Mouse (Mus musculus) hindbrain, embryonic 10.5 days (tissue): ENCODE measurements around the gene Stx6. TPM values are rescaled to one million over a fixed set of nuclear protein-coding genes. Genes with fewer than 3 reads are reported as not detected.
"Not testable (repeated sequence)": the region's sequence is repeated elsewhere in the genome, so short reads cannot be mapped to it uniquely, and the experiment has no call there.

Experiments
- DNase-seq: peaks from one replicate; pipeline ENCODE4 v3.0.0-alpha.2; 2017; ENCODE audit warnings: low spot score
- H3K27ac ChIP-seq: fragments of 300-500 bp; sonication (generic); 2 replicates; pipeline ENCODE4 v1.5.1; 2016; ENCODE audit warnings: mild to moderate bottlenecking, moderate library complexity
- H3K27me3 ChIP-seq: fragments of 300-500 bp; sonication (generic); 2 replicates; pipeline ENCODE4 v1.6.1; 2016; ENCODE audit warnings: mild to moderate bottlenecking; ENCODE audit not compliant: poor library complexity, insufficient read depth, severe bottlenecking
- H3K36me3 ChIP-seq: fragments of 300-500 bp; sonication (generic); 2 replicates; pipeline ENCODE4 v1.6.1; 2016; ENCODE audit warnings: mild to moderate bottlenecking, moderate library complexity
- H3K4me1 ChIP-seq: fragments of 300-500 bp; sonication (generic); replicated peaks from 2 replicates; pipeline ENCODE4 v1.6.1; 2016; ENCODE audit warnings: mild to moderate bottlenecking
- H3K4me3 ChIP-seq: fragments of 300-500 bp; sonication (generic); 2 replicates; pipeline ENCODE4 v1.5.1; 2016; ENCODE audit warnings: mild to moderate bottlenecking, moderate library complexity
- H3K9me3 ChIP-seq: fragments of 300-500 bp; sonication (generic); 2 replicates; pipeline ENCODE4 v1.6.1; 2016; ENCODE audit warnings: mild to moderate bottlenecking, moderate library complexity
- WGBS: fragments of 180-500 bp; shearing (Covaris S2); methylation state at CpG from one replicate; pipeline ENCODE4 v1.1.7; 2016; 5-methylcytosine and 5-hydroxymethylcytosine counted together
- polyA plus RNA-seq: library from polyadenylated mRNA; unstranded; fragments of >200 nt; fragmentation: Nextera tagmentation; extraction: Ambion mirVana; gene quantifications from 2 replicates; pipeline ENCODE4 v1.2.1, GENCODE M21; 2016

Gene Stx6
- polyA plus RNA-seq, 1 experiment from 2014 or later, result 101 TPM

GRCm38 (mm10) chr1:155173644-155174016, 15.1 kb downstream of the Stx6 start:
- DNase-seq, H3K27ac ChIP-seq, H3K9me3 ChIP-seq, H3K4me1 ChIP-seq, H3K27me3 ChIP-seq, H3K4me3 ChIP-seq: not testable (repeated sequence)
- WGBS, result 82% methylated on average over 1 of the region's 1 CpGs
- peaks cover 47% of the 10 kb centered on the region for H3K36me3 ChIP-seq

DNA sequence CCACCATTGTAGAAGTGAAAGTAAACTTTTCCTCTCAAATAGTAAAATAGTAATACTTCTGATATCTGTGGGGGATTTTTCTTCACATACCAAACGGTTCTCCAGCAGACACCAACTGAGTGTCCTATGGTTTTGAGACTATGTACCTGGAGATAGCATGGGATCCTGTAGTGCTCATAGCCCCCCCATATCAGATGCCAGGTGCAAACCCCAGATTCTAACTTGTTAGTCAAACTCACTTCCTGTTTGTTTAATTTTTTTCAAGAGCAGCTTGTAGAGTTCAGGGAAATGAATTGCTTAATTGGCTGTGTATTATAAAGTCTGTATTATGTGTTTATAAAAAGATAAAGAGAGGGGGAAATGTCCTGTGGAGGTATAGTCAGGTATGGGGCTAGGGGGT, 15.9 kb downstream of the Stx6 start:
- no peak overlapping the region for H3K27ac ChIP-seq
- H3K4me3 ChIP-seq, result no peak overlapping the region
- no peak for DNase-seq
- no peaks in the 10 kb centered on the region for H3K9me3 ChIP-seq
- WGBS, result 89% methylated on average over 1 of the region's 1 CpGs
- 0 out of 2 replicates have a peak, but pooled peaks cover 3% of the 10 kb centered on the region for H3K4me1 ChIP-seq
- H3K36me3 ChIP-seq, result peaks cover 55% of the 10 kb centered on the region
- no peaks in the 10 kb centered on the region for H3K27me3 ChIP-seq

GRCm38 (mm10) chr1:155178192-155178924, 19.8 kb downstream of the Stx6 start:
- DNase-seq, result no peak
- Histone ChIP-seq H3K9me3 (no peaks in the 10 kb centered on the region), H3K36me3 (peaks cover 92% of the 10 kb centered on the region)

GRCm38 (mm10) chr1:155184191-155184590, 25.7 kb downstream of the Stx6 start:
- no peak for DNase-seq
- WGBS, result 94% methylated on average over 3 of the region's 3 CpGs
- Histone ChIP-seq H3K9me3 (no peaks in the 10 kb centered on the region), H3K27ac (no peak overlapping the region), H3K27me3 (no peaks in the 10 kb centered on the region), H3K4me3 (no peak overlapping the region), H3K4me1 (no peaks in the 10 kb centered on the region), H3K36me3 (peaks cover 83% of the 10 kb centered on the region)

More at GRCm38 (mm10) chr1:155178192-155178924, 19.8 kb downstream of the Stx6 start:
- Histone ChIP-seq H3K4me3 (no peak overlapping the region), H3K27ac (no peak overlapping the region), H3K4me1 (no peaks in the 10 kb centered on the region), H3K27me3 (no peaks in the 10 kb centered on the region)
- WGBS, result 84% methylated on average over 2 of the region's 2 CpGs

- Histone ChIP-seq H3K27ac (no peak overlapping the region), H3K9me3 (no peaks in the 10 kb centered on the region), H3K27me3 (no peaks in the 10 kb centered on the region), H3K4me1 (no peaks in the 10 kb centered on the region), H3K36me3 (peaks cover 84% of the 10 kb centered on the region), H3K4me3 (no peak overlapping the region)
- 95% methylated on average over 4 of the region's 4 CpGs for WGBS
- no peak for DNase-seq
Measured at GRCm38 (mm10) chr1:155188656-155189055, 30.1 kb downstream of the Stx6 start.

DNA sequence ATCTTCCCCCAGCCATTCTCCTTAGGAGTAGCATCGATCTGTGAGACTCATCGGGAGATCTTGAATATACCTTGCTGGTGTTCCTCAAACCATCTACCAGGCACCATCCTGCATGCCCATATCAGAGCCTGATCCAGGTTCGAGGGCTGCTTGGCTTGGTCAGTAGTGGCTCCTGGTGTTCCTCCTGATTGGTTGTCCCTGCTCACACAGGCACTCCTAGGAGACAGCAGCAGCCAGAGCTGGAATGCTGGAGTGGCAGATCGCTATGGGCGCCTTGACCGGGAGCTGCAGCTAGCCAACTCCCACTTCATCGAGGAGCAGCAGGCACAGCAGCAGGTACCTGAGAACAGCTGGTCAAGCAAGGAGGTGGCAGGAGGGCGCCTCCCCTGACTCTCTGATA, 32.7 kb downstream of the Stx6 start:
- DNase-seq, result no peak
- H3K27ac ChIP-seq, result no peak overlapping the region
- H3K9me3 ChIP-seq, result no peaks in the 10 kb centered on the region
- no peak overlapping the region for H3K4me3 ChIP-seq
- WGBS, result 87% methylated on average over 8 of the region's 8 CpGs
- H3K36me3 ChIP-seq, result peaks cover 95% of the 10 kb centered on the region
- no peaks in the 10 kb centered on the region for H3K27me3 ChIP-seq
- no peaks in the 10 kb centered on the region for H3K4me1 ChIP-seq

- Histone ChIP-seq H3K36me3 (peaks cover 96% of the 10 kb centered on the region), H3K4me1 (no peaks in the 10 kb centered on the region), H3K4me3 (no peak overlapping the region), H3K27me3 (no peaks in the 10 kb centered on the region), H3K9me3 (no peaks in the 10 kb centered on the region), H3K27ac (no peak overlapping the region)
- no peak for DNase-seq
- 87% methylated on average over 2 of the region's 2 CpGs for WGBS
Measured at GRCm38 (mm10) chr1:155191671-155192070, 33.2 kb downstream of the Stx6 start.

GRCm38 (mm10) chr1:155192805-155193368, 34.4 kb downstream of the Stx6 start:
- Histone ChIP-seq H3K36me3 (peaks cover 98% of the 10 kb centered on the region), H3K9me3 (no peaks in the 10 kb centered on the region)
- DNase-seq, result no peak

GRCm38 (mm10) chr1:155196691-155197090, 38.2 kb downstream of the Stx6 start:
- Histone ChIP-seq H3K27ac (no peak overlapping the region), H3K9me3 (no peaks in the 10 kb centered on the region), H3K4me3 (no peak overlapping the region), H3K4me1 (peaks cover 5% of the 10 kb centered on the region; the same call in 1 of the 2 replicates), H3K36me3 (peaks cover 98% of the 10 kb centered on the region), H3K27me3 (no peaks in the 10 kb centered on the region)
- no peak for DNase-seq
- WGBS, result 95% methylated on average over 4 of the region's 4 CpGs

More at GRCm38 (mm10) chr1:155192805-155193368, 34.4 kb downstream of the Stx6 start:
- no peaks in the 10 kb centered on the region for H3K27me3 ChIP-seq
- no peak overlapping the region for H3K27ac ChIP-seq
- H3K4me3 ChIP-seq, result no peak overlapping the region
- WGBS, result 83% methylated on average over 15 of the region's 15 CpGs
- H3K4me1 ChIP-seq, result no peaks in the 10 kb centered on the region

DNA sequence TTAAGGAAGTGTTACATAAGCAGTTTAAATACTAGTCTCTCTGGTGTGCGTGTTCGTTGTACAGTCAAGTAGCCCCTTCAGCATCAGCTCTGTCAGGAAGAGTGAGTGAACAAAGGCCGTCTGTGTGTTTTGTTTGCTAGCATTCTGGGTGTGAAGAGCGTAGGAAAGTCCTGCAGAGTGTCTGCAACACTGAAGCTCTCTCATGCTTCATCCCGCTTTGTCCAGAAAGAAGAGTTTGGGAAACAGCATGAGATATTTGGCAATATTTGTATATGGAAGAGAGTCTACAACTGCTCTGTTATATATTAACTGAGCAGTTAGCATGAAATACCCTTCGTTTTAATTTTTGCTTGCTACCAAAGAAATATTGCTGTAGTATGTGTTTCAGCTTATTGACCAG, 41.0 kb downstream of the Stx6 start:
- H3K27ac ChIP-seq, result no peak overlapping the region
- WGBS, result 82% methylated on average over 6 of the region's 6 CpGs
- H3K36me3 ChIP-seq, result peaks cover 95% of the 10 kb centered on the region
- H3K27me3 ChIP-seq, result no peaks in the 10 kb centered on the region
- peaks cover 30% of the 10 kb centered on the region for H3K4me1 ChIP-seq
- no peak overlapping the region for H3K4me3 ChIP-seq
- DNase-seq, result no peak
- H3K9me3 ChIP-seq, result no peaks in the 10 kb centered on the region

- Histone ChIP-seq H3K27ac (no peak overlapping the region), H3K27me3 (no peaks in the 10 kb centered on the region), H3K36me3 (peaks cover 94% of the 10 kb centered on the region), H3K4me1 (peaks cover 43% of the 10 kb centered on the region), H3K4me3 (no peak overlapping the region), H3K9me3 (no peaks in the 10 kb centered on the region)
- no peak for DNase-seq
- WGBS, result 57% methylated on average over 2 of the region's 2 CpGs
Measured at GRCm38 (mm10) chr1:155200967-155201366, 42.5 kb downstream of the Stx6 start.

DNA sequence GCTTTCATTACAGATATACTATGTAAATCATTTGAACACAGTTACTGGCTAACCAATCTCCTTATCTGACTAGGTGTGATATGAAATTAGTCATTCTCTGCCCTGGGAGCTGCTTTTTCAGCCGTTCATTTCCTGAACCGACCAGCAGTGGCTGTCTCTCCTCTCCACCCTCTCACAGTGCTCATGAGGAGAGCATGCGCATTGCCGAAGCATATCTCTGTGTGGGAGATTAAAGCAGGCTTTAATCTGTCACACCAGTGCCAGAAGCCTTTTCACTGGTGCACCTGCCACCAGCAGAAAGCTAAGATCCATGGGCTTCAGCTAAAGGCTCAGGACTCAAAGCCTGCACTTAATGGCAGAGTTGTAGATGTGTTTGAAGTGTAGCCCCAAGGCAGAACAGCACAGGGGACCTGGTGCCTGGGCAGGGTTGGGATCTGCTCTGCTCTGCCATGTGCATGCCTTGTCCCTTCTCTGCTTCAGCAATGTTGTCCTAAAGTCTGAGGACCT, 42.9 kb downstream of the Stx6 start:
- Histone ChIP-seq H3K9me3 (no peaks in the 10 kb centered on the region), H3K36me3 (peaks cover 94% of the 10 kb centered on the region), H3K27ac (no peak overlapping the region), H3K27me3 (no peaks in the 10 kb centered on the region), H3K4me1 (peaks cover 48% of the 10 kb centered on the region), H3K4me3 (no peak overlapping the region)
- 93% methylated on average over 4 of the region's 4 CpGs for WGBS
- DNase-seq, result no peak

GRCm38 (mm10) chr1:155201914-155202313, 43.4 kb downstream of the Stx6 start:
- Histone ChIP-seq H3K27ac (0 out of 2 replicates have a peak overlapping the region, but pooled peaks have one; percentile 45), H3K4me3 (no peak overlapping the region), H3K27me3 (no peaks in the 10 kb centered on the region), H3K9me3 (no peaks in the 10 kb centered on the region), H3K4me1 (peaks cover 51% of the 10 kb centered on the region), H3K36me3 (peaks cover 94% of the 10 kb centered on the region)
- 84% methylated on average over 17 of the region's 17 CpGs for WGBS
- DNase-seq, result no peak
